Mouse (Mus musculus): ENCODE measurements around the gene Cops9.

The Cops9 gene

DNA sequence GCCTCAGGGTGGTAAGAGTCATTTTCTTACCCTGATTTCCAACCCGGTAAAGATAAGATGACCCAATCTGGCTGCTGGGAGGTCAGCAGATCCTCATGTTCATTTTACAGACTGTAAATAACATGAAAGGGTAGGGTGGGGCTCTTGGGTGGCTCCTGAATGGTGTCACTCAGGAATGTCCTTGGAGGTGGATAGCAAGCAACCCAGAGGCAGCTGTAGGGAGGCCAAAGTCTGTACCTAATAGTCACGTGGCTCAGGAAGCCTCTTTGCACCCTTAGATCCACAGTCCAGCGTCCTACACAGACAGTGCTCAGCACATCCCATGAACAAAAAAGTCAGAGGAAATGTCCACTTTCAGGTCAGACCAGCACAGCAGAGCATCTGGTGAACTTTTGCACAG is 45.8 kb downstream of the Cops9 start:
- no peak for DNase-seq (ENCODE audit: low spot score)

- DNase-seq (ENCODE audit: low spot score) = no peak
Observed at GRCm38 (mm10) chr1:92594111-92594510, 47.7 kb downstream of the Cops9 start, which contains the start of gene Olfr1411. Olfr1411 (plus strand) TSS chr1:92594411.
